Mouse (Mus musculus): Measurements from ENCODE around the gene Anxa11. TPM values are rescaled to one million over a fixed set of nuclear protein-coding genes. Genes with fewer than 3 reads are reported as not detected.

Anxa11 gene
- polyA plus RNA-seq (2015; fragmentation: Nextera tagmentation; extraction: Ambion mirVana), result 7.3 and 9.4 TPM in 2 replicates

GRCm38 (mm10) chr14:25841991-25842687 is at the start of gene Anxa11:
Gene Anxa11, plus strand, starts transcription at chr14:25842156.
- peak; percentile 75 for DNase-seq
- H3K9me3 ChIP-seq (replicated peaks), result no peaks in the 10 kb centered on the region
- peaks cover 24% of the 10 kb centered on the region for H3K4me1 ChIP-seq (replicated peaks)
- H3K9ac ChIP-seq, result peak within 1 kb of the TSS; percentile 80
- ATAC-seq (ENCODE audit: low read depth), result peak; percentile 85
- H3K36me3 ChIP-seq, result no peaks in the 10 kb centered on the region
- peak within 1 kb of the TSS; percentile 0; the same call in 1 of the 2 replicates for H3K27ac ChIP-seq
- under 1% methylated on average over 54 of the region's 54 CpGs for WGBS (ENCODE audit: insufficient replicate concordance)
- peak within 1 kb of the TSS; percentile 73 for H3K4me3 ChIP-seq (replicated peaks)
- peaks cover 6% of the 10 kb centered on the region; the same call in 1 of the 2 replicates for H3K27me3 ChIP-seq
- H3K4me2 ChIP-seq, result peak within 1 kb of the TSS; percentile 95

- H3K4me3 ChIP-seq (replicated peaks), result no peak overlapping the region
Measured at GRCm38 (mm10) chr14:25794331-25794730, 47.6 kb upstream of the Anxa11 start.

GRCm38 (mm10) chr14:25795067-25795466 is 46.9 kb upstream of the Anxa11 start:
- ATAC-seq (ENCODE audit: low read depth), result no peak
- H3K4me3 ChIP-seq (replicated peaks), result no peak overlapping the region
- no peaks in the 10 kb centered on the region for H3K9me3 ChIP-seq (replicated peaks)
- 57% methylated on average over 6 of the region's 6 CpGs for WGBS (ENCODE audit: insufficient replicate concordance)
- no peak for DNase-seq
- no peak overlapping the region for H3K4me2 ChIP-seq
- H3K27me3 ChIP-seq, result 0 out of 2 replicates have a peak, but pooled peaks cover 6% of the 10 kb centered on the region
- 0 out of 2 replicates have a peak, but pooled peaks cover 2% of the 10 kb centered on the region for H3K4me1 ChIP-seq (replicated peaks)
- no peak overlapping the region for H3K27ac ChIP-seq
- no peaks in the 10 kb centered on the region for H3K36me3 ChIP-seq
- H3K9ac ChIP-seq, result no peak overlapping the region

More at GRCm38 (mm10) chr14:25794331-25794730, 47.6 kb upstream of the Anxa11 start:
- Histone ChIP-seq H3K36me3 (no peaks in the 10 kb centered on the region), H3K9me3 (replicated peaks) (no peaks in the 10 kb centered on the region), H3K27me3 (0 out of 2 replicates have a peak, but pooled peaks cover 4% of the 10 kb centered on the region), H3K4me1 (replicated peaks) (peaks cover 6% of the 10 kb centered on the region; the same call in 1 of the 2 replicates), H3K9ac (no peak overlapping the region), H3K4me2 (no peak overlapping the region), H3K27ac (no peak overlapping the region)
- ATAC-seq (ENCODE audit: low read depth) (no peak), DNase-seq (no peak)
- WGBS (ENCODE audit: insufficient replicate concordance), result 66% methylated on average over 2 of the region's 2 CpGs

DNA sequence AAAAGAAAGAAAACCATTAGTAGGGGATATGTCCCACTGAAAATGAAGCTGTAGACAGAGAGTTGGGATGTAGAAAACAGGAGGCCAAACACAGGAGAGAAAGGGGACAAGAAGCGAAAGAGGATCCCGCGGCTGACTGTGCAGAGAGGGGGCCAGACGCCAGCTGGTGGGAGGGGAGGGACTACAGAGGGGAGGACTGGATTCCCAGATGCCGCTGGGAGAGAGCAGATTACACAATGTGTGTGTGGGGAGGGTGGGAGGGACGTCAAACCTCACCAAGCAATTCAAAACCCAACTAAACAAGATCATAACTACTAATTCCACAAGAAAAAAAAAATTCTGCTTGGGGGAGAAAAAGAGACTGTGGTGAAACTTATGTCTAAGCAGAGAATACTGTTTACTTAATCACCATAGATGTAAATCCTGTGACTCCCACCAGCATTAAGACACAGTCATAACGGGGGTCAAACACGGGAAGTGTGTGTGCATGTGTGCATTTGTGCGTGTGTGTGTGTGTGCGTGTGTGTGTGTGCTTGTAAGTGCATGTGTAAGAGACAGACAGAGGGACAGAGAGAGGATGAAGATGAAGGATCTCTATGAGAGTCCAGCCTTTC is 46.3 kb upstream of the Anxa11 start:
- no peak overlapping the region for H3K9ac ChIP-seq
- ATAC-seq (ENCODE audit: low read depth) (0 out of 2 replicates have a peak, but pooled peaks have one; percentile 65), DNase-seq (no peak)
- H3K36me3 ChIP-seq, result no peaks in the 10 kb centered on the region
- no peak overlapping the region for H3K27ac ChIP-seq
- WGBS (ENCODE audit: insufficient replicate concordance), result 34% methylated on average over 10 of the region's 10 CpGs
- H3K4me2 ChIP-seq, result no peak overlapping the region
- 0 out of 2 replicates have a peak, but pooled peaks cover 6% of the 10 kb centered on the region for H3K27me3 ChIP-seq
- H3K4me3 ChIP-seq (replicated peaks), result no peak overlapping the region
- H3K4me1 ChIP-seq (replicated peaks), result no peaks in the 10 kb centered on the region; the same call in 1 of the 2 replicates
- no peaks in the 10 kb centered on the region for H3K9me3 ChIP-seq (replicated peaks)

- Histone ChIP-seq H3K9me3 (replicated peaks) (no peaks in the 10 kb centered on the region), H3K27ac (no peak overlapping the region)
- 71% methylated on average over 7 of the region's 7 CpGs for WGBS (ENCODE audit: insufficient replicate concordance)
Measured at GRCm38 (mm10) chr14:25796619-25797018, 45.3 kb upstream of the Anxa11 start.

GRCm38 (mm10) chr14:25800166-25800960 is 41.6 kb upstream of the Anxa11 start:
- no peaks in the 10 kb centered on the region for H3K9me3 ChIP-seq (replicated peaks)
- 15% methylated on average over 19 of the region's 19 CpGs for WGBS (ENCODE audit: insufficient replicate concordance)
- no peak overlapping the region for H3K4me3 ChIP-seq (replicated peaks)
- H3K9ac ChIP-seq, result no peak overlapping the region
- no peaks in the 10 kb centered on the region; the same call in 1 of the 2 replicates for H3K4me1 ChIP-seq (replicated peaks)
- H3K4me2 ChIP-seq, result no peak overlapping the region
- H3K36me3 ChIP-seq, result no peaks in the 10 kb centered on the region
- 0 out of 2 replicates have a peak, but pooled peaks cover 9% of the 10 kb centered on the region for H3K27me3 ChIP-seq
- DNase-seq, result peak; percentile 20
- ATAC-seq (ENCODE audit: low read depth), result no peak
- H3K27ac ChIP-seq, result no peak overlapping the region

More at GRCm38 (mm10) chr14:25796619-25797018, 45.3 kb upstream of the Anxa11 start:
- H3K4me2 ChIP-seq, result no peak overlapping the region
- 0 out of 2 replicates have a peak, but pooled peaks cover 6% of the 10 kb centered on the region for H3K27me3 ChIP-seq
- H3K4me3 ChIP-seq (replicated peaks), result no peak overlapping the region
- ATAC-seq (ENCODE audit: low read depth) (no peak), DNase-seq (no peak)
- no peaks in the 10 kb centered on the region; the same call in 1 of the 2 replicates for H3K4me1 ChIP-seq (replicated peaks)
- no peak overlapping the region for H3K9ac ChIP-seq
- no peaks in the 10 kb centered on the region for H3K36me3 ChIP-seq

DNA sequence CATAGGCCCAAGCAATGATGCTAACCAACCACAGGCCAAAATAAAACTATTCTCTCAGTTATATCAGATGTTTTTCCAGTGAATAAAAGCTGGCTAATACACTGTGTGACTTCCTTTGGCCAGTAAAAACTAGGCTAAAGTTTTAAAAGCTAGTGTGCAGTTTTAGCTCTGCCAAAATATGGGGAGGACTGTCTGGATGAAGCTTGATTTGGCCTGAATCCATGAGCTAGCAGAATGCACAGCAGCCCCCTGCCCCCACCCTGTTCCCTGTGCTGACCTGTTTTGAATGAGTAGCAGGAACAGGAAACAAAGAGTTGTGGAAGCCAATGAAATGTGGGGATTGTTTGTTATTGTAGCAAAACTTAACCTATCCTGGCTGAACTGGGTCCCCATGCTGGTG is 39.4 kb upstream of the Anxa11 start:
- Histone ChIP-seq H3K9me3 (replicated peaks) (no peaks in the 10 kb centered on the region), H3K4me2 (no peak overlapping the region), H3K27ac (no peak overlapping the region), H3K27me3 (0 out of 2 replicates have a peak, but pooled peaks cover 9% of the 10 kb centered on the region), H3K36me3 (no peaks in the 10 kb centered on the region), H3K4me1 (replicated peaks) (no peaks in the 10 kb centered on the region; the same call in 1 of the 2 replicates), H3K9ac (no peak overlapping the region), H3K4me3 (replicated peaks) (no peak overlapping the region)
- DNase-seq (no peak), ATAC-seq (ENCODE audit: low read depth) (no peak)

GRCm38 (mm10) chr14:25803246-25803809 is 38.6 kb upstream of the Anxa11 start:
- Histone ChIP-seq H3K27ac (no peak overlapping the region), H3K36me3 (no peaks in the 10 kb centered on the region), H3K4me2 (no peak overlapping the region), H3K9ac (no peak overlapping the region), H3K4me3 (replicated peaks) (no peak overlapping the region), H3K27me3 (0 out of 2 replicates have a peak, but pooled peaks cover 9% of the 10 kb centered on the region), H3K9me3 (replicated peaks) (no peaks in the 10 kb centered on the region), H3K4me1 (replicated peaks) (no peaks in the 10 kb centered on the region; the same call in 1 of the 2 replicates)
- WGBS (ENCODE audit: insufficient replicate concordance), result 29% methylated on average over 3 of the region's 3 CpGs
- ATAC-seq (ENCODE audit: low read depth), result no peak
- DNase-seq, result no peak

DNA sequence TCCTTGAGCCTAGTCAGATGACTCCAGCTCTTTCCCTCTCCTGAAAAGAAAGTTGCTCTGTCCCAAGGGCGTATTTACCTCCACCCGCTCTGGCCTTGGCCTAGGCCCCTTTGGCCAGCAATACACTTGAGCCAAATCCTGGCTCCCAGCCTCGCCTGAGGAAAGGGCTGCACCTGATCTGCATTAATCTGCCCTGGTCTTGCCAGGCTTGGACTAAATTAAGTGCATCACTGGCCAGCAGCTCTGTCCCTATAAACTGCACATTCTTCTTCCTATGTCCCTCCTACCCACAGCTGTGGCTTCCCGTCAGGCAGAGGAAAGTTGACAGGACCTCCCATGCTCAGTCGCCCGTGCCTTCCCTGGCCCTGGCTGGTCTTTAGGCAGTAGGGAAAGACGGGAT is 36.1 kb upstream of the Anxa11 start:
- ATAC-seq (ENCODE audit: low read depth), result no peak

DNA sequence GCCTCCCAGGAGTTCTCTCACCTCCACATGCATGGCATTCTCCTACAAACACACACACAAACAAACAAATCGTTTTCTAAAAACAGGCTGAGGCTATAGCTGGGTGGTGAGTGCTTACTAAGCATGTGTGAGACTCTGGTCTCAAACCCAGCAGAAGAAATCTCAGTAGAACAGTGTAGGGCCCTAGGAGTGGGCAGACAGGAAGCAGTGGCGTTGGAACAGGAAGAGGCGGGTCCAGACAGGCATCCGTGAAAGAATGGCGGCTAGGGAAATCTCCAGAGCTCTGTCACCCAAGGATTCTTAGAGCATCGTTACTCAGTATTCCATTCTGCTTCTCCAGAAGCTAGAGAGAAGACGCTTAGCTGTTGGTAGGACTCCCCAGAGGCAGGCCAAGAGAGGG is 35.4 kb upstream of the Anxa11 start:
- DNase-seq (no peak), ATAC-seq (ENCODE audit: low read depth) (no peak)
- Histone ChIP-seq H3K27me3 (0 out of 2 replicates have a peak, but pooled peaks cover 2% of the 10 kb centered on the region), H3K4me1 (replicated peaks) (no peaks in the 10 kb centered on the region), H3K36me3 (no peaks in the 10 kb centered on the region), H3K4me2 (no peak overlapping the region), H3K27ac (no peak overlapping the region), H3K4me3 (replicated peaks) (no peak overlapping the region), H3K9ac (no peak overlapping the region), H3K9me3 (replicated peaks) (no peaks in the 10 kb centered on the region)
- WGBS (ENCODE audit: insufficient replicate concordance), result 51% methylated on average over 7 of the region's 7 CpGs

More for the DNA sequence above, 36.1 kb upstream of the Anxa11 start:
- Histone ChIP-seq H3K4me1 (replicated peaks) (no peaks in the 10 kb centered on the region), H3K36me3 (no peaks in the 10 kb centered on the region), H3K27me3 (0 out of 2 replicates have a peak, but pooled peaks cover 2% of the 10 kb centered on the region), H3K9ac (no peak overlapping the region), H3K4me3 (replicated peaks) (no peak overlapping the region), H3K9me3 (replicated peaks) (no peaks in the 10 kb centered on the region), H3K4me2 (no peak overlapping the region), H3K27ac (no peak overlapping the region)
- 65% methylated on average over 7 of the region's 7 CpGs for WGBS (ENCODE audit: insufficient replicate concordance)
- DNase-seq, result no peak
